Mouse (Mus musculus) midbrain, postnatal 0 days (tissue): ENCODE measurements around the gene Pmepa1. TPM values are rescaled to one million over a fixed set of nuclear protein-coding genes. Genes with fewer than 3 reads are reported as not detected.

Source experiments
- ATAC-seq: fragments of 200-750 bp; cut with Nextera tagmentation; 2 replicates; pipeline ENCODE4 v1.8.0; 2017; ENCODE audit warnings: moderate number of reproducible peaks, mild to moderate bottlenecking, moderate TSS enrichment, moderate library complexity; ENCODE audit not compliant: low FRiP score
- DNase-seq: peaks from one replicate; pipeline ENCODE4 v3.0.0-alpha.2; 2015; ENCODE audit warnings: low spot score
- H3K27ac ChIP-seq: fragments of 300-500 bp; sonication (generic); 2 replicates; pipeline ENCODE4 v1.5.1; 2014; ENCODE audit warnings: low read depth, mild to moderate bottlenecking, low read length, mixed read lengths
- H3K27me3 ChIP-seq: fragments of 300-500 bp; sonication (generic); 2 replicates; pipeline ENCODE4 v1.6.1; 2014; ENCODE audit warnings: low read length, control low read depth, mixed read lengths; ENCODE audit not compliant: insufficient read depth
- H3K36me3 ChIP-seq: fragments of 300-500 bp; sonication (generic); 2 replicates; pipeline ENCODE4 v1.6.1; 2014; ENCODE audit warnings: low read length, control low read depth, mixed read lengths; ENCODE audit not compliant: insufficient read depth
- H3K4me1 ChIP-seq: fragments of 300-500 bp; sonication (generic); 2 replicates; pipeline ENCODE4 v1.6.1; 2014; ENCODE audit warnings: mild to moderate bottlenecking, control low read depth, antibody characterized with exemption, low read length, mixed read lengths; ENCODE audit not compliant: insufficient read depth
- H3K4me2 ChIP-seq: fragments of 300-500 bp; sonication (generic); 2 replicates; pipeline ENCODE4 v1.6.1; 2014; ENCODE audit warnings: low read depth, mild to moderate bottlenecking, low read length, mixed read lengths; ENCODE audit not compliant: poor library complexity, severe bottlenecking
- H3K4me3 ChIP-seq: fragments of 300-500 bp; sonication (generic); 2 replicates; pipeline ENCODE4 v1.5.1; 2014; ENCODE audit warnings: low read depth, mild to moderate bottlenecking, low read length, moderate library complexity
- H3K9ac ChIP-seq: fragments of 300-500 bp; sonication (generic); replicated peaks from 2 replicates; pipeline ENCODE4 v1.6.1; 2014; ENCODE audit warnings: mild to moderate bottlenecking, low read length, moderate library complexity, mixed read lengths; ENCODE audit not compliant: poor library complexity, severe bottlenecking
- H3K9me3 ChIP-seq: fragments of 300-500 bp; sonication (generic); 2 replicates; pipeline ENCODE4 v1.6.1; 2016; ENCODE audit warnings: low read length, control low read depth
- CTCF ChIP-seq: IDR thresholded peaks from 2 replicates; pipeline ENCODE4 v1.5.1; 2016; ENCODE audit warnings: antibody characterized with exemption, mild to moderate bottlenecking
- WGBS: fragments of 180-500 bp; shearing (Covaris S2); extraction: QIAGEN DNeasy Blood & Tissue Kit; methylation state at CpG from one replicate; pipeline ENCODE4 v1.1.7; 2014; 5-methylcytosine and 5-hydroxymethylcytosine counted together
- polyA plus RNA-seq: library from polyadenylated mRNA; unstranded; fragments of >200 nt; fragmentation: Nextera tagmentation; extraction: Ambion mirVana; gene quantifications from 2 replicates; pipeline ENCODE4 v1.2.1, GENCODE M21; 2015
- total RNA-seq: library from RNA; depleted of rRNA; stranded (reverse); fragments of >200 nt; gene quantifications from 2 replicates; pipeline ENCODE4 v1.2.3, GENCODE M21; 2014

The Pmepa1 gene
- total and polyA plus RNA-seq, 2 experiments from 2014 or later = 2.3 to 12.8 TPM

DNA sequence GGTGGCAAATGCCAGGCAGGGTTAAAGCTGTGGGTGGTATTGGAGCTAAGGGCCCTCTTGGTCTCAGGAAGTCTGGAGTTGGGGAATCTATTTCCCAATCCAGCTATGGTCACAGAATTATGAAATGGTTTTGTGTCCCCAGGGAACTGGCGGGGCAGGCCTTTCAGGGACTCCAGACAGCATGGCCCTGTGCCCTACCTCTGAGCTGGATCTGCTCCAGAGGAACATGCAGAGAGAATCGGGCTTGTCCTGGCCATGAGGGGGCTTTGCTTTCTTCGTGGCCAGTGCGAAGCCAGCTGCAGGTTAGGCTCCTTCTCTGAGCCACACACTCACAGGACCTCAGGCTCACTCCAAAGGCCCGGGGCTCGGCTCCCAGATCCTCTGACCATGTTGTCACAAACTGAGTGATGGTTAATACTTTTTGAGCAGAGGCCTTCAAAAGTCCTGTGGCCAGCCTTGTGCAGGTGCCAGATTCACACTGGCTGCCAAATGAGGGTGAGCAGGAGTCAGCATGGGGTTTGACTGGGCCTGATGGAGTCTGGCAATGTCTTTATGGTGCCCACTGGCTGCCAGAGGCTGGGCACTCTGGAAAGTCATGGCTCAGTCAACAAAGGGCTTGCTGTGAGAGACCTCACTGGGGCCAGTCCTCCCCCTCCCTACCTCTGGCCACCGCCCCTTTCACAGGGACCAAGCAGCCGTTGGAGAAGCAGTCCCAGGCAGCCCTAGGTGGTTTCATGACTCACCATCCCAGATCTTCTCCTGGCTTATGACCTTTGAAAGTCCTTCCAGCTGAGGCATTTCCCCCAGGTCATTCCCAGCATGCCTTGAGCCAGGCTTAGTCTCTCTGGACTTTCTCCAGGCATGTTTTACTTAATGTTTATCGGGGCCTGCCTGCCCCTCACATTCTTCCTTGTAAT, 4.9 kb upstream of the Pmepa1 start:
- no peaks in the 10 kb centered on the region for H3K27me3 ChIP-seq
- TF ChIP-seq CTCF = no peak
- H3K9me3 ChIP-seq = no peaks in the 10 kb centered on the region
- peak; percentile 51 for DNase-seq
- no peaks in the 10 kb centered on the region for H3K4me1 ChIP-seq
- no peak overlapping the region for H3K4me2 ChIP-seq
- 60% methylated on average over 9 of the region's 9 CpGs for WGBS
- H3K9ac ChIP-seq = no peak overlapping the region
- no peak overlapping the region for H3K27ac ChIP-seq
- ATAC-seq = no peak
- H3K4me3 ChIP-seq = no peak overlapping the region
- no peaks in the 10 kb centered on the region for H3K36me3 ChIP-seq

- no peaks in the 10 kb centered on the region for H3K27me3 ChIP-seq
- peaks cover 5% of the 10 kb centered on the region for H3K4me1 ChIP-seq
- no peaks in the 10 kb centered on the region for H3K9me3 ChIP-seq
- H3K36me3 ChIP-seq = no peaks in the 10 kb centered on the region
- no peak overlapping the region for H3K9ac ChIP-seq
- ATAC-seq (no peak), DNase-seq (no peak)
- no peak overlapping the region for H3K4me3 ChIP-seq
- H3K27ac ChIP-seq = no peak overlapping the region
- peak; percentile 48 for TF ChIP-seq CTCF
- H3K4me2 ChIP-seq = no peak overlapping the region
- WGBS = 81% methylated on average over 16 of the region's 16 CpGs
Measured at GRCm38 (mm10) chr2:173278846-173279580, 2.7 kb upstream of the Pmepa1 start.

- no peaks in the 10 kb centered on the region for H3K36me3 ChIP-seq
Measured at GRCm38 (mm10) chr2:173276859-173277258, 526 bp upstream of the Pmepa1 start.

DNA sequence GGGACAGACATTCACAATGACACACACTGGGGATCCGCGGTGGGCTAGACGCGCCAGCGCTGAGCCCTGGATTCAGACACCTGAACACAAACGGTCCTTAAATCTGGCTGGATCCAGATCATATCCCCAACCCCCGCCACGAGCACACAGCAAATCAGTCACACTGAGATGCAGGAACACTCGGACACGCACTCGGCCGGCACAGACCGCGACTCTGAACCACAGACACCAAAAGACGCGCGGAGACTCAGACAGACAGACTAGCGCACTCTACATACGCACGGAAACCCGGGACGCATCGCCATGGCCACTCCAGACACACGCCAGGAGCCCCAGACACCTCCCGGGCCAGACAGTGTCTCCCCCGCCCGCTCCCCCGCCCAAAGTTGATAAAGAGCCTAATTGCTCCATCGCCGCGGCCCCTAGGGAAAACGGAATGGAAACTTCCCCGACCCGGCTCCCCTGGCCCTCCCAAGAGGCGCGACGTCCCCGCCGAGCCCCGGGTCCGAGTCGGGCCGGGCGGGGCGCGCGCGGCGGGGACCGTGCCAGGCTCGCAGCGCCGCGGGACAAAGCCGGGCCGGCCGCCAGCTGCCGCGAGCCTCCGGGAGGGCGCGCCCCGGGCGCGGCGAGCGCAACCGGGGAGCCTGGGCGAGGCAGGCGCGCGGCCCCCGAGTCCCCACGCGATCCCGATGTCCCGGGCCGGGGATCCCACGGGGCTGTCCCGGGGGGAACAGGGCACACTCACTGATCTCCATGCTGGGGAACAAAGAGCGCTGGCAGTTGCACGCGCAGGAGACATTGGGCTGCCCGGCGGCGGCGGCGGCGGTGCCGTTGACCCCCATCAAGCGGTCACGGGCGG, 761 bp downstream of the Pmepa1 start:
- Histone ChIP-seq H3K4me1 (peaks cover 7% of the 10 kb centered on the region), H3K9ac (peak overlapping the region; percentile 96), H3K36me3 (no peaks in the 10 kb centered on the region), H3K4me3 (peak overlapping the region; percentile 96), H3K27ac (peak overlapping the region; percentile 75), H3K27me3 (no peaks in the 10 kb centered on the region), H3K4me2 (peak overlapping the region; percentile 78), H3K9me3 (no peaks in the 10 kb centered on the region)
- WGBS = under 1% methylated on average over 73 of the region's 93 CpGs
- DNase-seq (peak; percentile 30), ATAC-seq (peak; percentile 14)
- no peak for TF ChIP-seq CTCF

More at GRCm38 (mm10) chr2:173276859-173277258, 526 bp upstream of the Pmepa1 start:
- peak overlapping the region; percentile 75; the same call in 1 of the 2 replicates for H3K27ac ChIP-seq
- peak overlapping the region; percentile 78 for H3K4me2 ChIP-seq
- peak; percentile 22 for TF ChIP-seq CTCF
- ATAC-seq = peak; percentile 5; the same call in 1 of the 2 replicates
- H3K9me3 ChIP-seq = no peaks in the 10 kb centered on the region
- WGBS = 3% methylated on average over 12 of the region's 12 CpGs
- peak overlapping the region; percentile 96 for H3K4me3 ChIP-seq
- H3K4me1 ChIP-seq = peaks cover 7% of the 10 kb centered on the region
- no peaks in the 10 kb centered on the region for H3K27me3 ChIP-seq
- H3K9ac ChIP-seq = peak overlapping the region; percentile 96
- peak; percentile 28 for DNase-seq

DNA sequence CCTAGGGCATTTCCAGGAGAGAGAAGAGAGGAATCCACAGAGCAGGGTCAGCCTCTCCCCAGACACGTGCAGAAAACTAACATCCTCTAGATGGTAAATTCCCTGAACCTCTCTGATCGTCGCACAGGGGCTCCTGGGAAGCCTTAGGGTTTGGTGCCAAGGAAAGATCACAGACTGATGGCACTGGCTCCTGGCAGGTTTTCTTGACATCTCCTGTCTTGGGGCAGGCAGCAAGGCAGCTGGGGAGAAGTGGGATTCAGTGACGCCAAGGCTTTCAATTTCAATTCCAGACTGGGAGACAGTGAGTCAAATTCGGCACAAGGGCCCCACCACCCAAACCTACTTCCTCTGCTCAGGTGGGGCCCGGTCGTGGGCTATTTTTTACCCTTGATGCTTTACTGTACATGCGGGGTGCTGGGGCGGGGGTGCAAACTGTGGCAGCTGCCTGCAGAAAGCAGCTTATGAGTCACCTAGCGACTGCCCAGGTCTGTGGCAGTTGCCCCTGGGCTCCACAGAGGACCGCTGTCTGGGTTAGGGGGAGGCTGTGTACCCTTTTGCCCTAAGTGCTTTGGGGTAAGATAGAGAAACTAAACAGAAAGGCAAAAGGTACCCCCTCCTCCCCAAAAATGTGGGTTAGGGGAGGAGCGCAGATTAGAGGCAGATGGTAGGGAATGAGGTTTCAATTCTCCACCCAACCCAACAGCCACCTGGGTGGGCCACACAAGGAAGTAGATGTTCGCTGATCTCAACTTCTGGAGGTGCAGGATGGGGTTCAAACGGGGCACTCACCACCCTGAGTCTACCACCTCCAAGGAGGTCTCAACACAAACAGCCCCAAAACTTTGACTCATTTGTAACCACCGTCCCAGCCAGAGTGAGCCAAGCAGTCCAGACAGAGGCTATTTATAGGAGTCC, 1.6 kb downstream of the Pmepa1 start:
- 12% methylated on average over 15 of the region's 15 CpGs for WGBS
- DNase-seq = no peak
- H3K4me1 ChIP-seq = peaks cover 7% of the 10 kb centered on the region

More for the DNA sequence above, 1.6 kb downstream of the Pmepa1 start:
- H3K27me3 ChIP-seq = no peaks in the 10 kb centered on the region
- peak overlapping the region; percentile 96 for H3K9ac ChIP-seq
- H3K9me3 ChIP-seq = no peaks in the 10 kb centered on the region
- peak overlapping the region; percentile 96 for H3K4me3 ChIP-seq
- no peak for ATAC-seq
- H3K27ac ChIP-seq = no peak overlapping the region
- H3K36me3 ChIP-seq = no peaks in the 10 kb centered on the region
- no peak for TF ChIP-seq CTCF
- peak overlapping the region; percentile 78 for H3K4me2 ChIP-seq
